ENCODE assay signal across 8 mouse cellular contexts in the genomic region with DNA sequence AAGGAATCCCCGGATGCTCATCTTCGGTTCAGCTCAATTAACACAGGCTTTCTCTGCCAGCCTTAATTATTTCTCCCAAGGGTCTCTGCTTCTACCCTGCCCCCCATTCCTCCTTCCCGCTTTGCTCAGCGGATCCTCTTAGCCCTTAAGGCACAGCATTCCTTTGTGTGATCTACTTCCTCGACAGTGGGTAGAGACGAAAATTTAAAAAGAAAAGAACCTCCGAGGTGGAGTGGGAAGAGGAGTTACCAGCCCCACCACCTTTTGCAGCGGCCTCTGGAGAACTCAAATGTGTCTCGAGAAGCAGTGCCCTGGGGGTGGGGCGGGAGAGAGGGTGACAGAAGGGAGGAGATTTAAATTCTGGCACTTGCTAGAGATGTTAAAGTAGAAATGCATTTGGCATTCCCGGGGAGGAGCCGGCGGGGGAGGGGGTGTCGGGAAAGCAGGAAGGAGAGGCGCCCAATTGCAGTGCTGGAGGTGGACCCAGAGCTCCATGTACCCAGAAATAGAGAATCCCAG. TPM values are rescaled to one million over a fixed set of nuclear protein-coding genes. Genes with fewer than 3 reads are reported as not detected.
A peak's percentile ranks its signal among the peaks of the same experiment; 100 is the strongest.
DNase-seq lines count a peak whose midpoint lies in the region; ATAC-seq and TF ChIP-seq lines count a peak whose summit lies in the region.

No protein-coding gene starts in this region.

- H3K9ac ChIP-seq in limb, embryonic 11.5 days (ENCODE audit: low read length): peak overlapping the region; percentile 41; the same call in 1 of the 2 replicates
- H3K9ac ChIP-seq in midbrain, embryonic 13.5 days (replicated peaks): peak overlapping the region; percentile 36

- TF ChIP-seq POLR2A in cortical plate, adult 2 months (IDR thresholded peaks at IDR 0.05; ENCODE audit: extremely low read depth, insufficient read depth, low read length): no peak
- TF ChIP-seq POLR2A in kidney, adult 2 months (IDR thresholded peaks at IDR 0.05; ENCODE audit: low read depth, low read length): no peak

- ATAC-seq in limb, embryonic 11.5 days (ENCODE audit: insufficient number of reproducible peaks, low FRiP score, low TSS enrichment, low read depth): no peak
- ATAC-seq in midbrain, embryonic 13.5 days: peak; percentile 61

- no peak overlapping the region for H3K27ac ChIP-seq in cortical plate, adult 2 months (ENCODE audit: insufficient read depth, low read length)
- no peak overlapping the region for H3K27ac ChIP-seq in kidney, adult 2 months (ENCODE audit: insufficient read depth, low read depth, low read length)
- no peak overlapping the region for H3K27ac ChIP-seq in limb, embryonic 11.5 days (replicated peaks; ENCODE audit: low read depth, low read length)
- H3K27ac ChIP-seq in midbrain, embryonic 13.5 days: peak overlapping the region; percentile 80

- no peaks in the 10 kb centered on the region for H3K36me3 ChIP-seq in kidney, adult 2 months (ENCODE audit: control insufficient read depth, insufficient read depth, low read length)
- H3K36me3 ChIP-seq in limb, embryonic 11.5 days (ENCODE audit: control insufficient read depth, insufficient read depth, low read length): no peaks in the 10 kb centered on the region
- no peaks in the 10 kb centered on the region for H3K36me3 ChIP-seq in midbrain, embryonic 13.5 days

- 7% methylated on average over 15 of the region's 15 CpGs for WGBS in kidney, adult 2 months
- under 1% methylated on average over 15 of the region's 15 CpGs for WGBS in limb, embryonic 11.5 days
- WGBS in midbrain, embryonic 13.5 days: 0% methylated on average over 15 of the region's 15 CpGs

- H3K4me2 ChIP-seq in limb, embryonic 11.5 days (ENCODE audit: low read depth, severe bottlenecking): peak overlapping the region; percentile 69
- peak overlapping the region; percentile 63 for H3K4me2 ChIP-seq in midbrain, embryonic 13.5 days (replicated peaks)

- no peaks in the 10 kb centered on the region for H3K27me3 ChIP-seq in kidney, adult 2 months (replicated peaks; ENCODE audit: control insufficient read depth, insufficient read depth, low read length)
- no peaks in the 10 kb centered on the region for H3K27me3 ChIP-seq in limb, embryonic 11.5 days (ENCODE audit: control insufficient read depth, insufficient read depth, low read length)
- H3K27me3 ChIP-seq in midbrain, embryonic 13.5 days: 0 out of 2 replicates have a peak, but pooled peaks cover 4% of the 10 kb centered on the region

- DNase-seq in cerebellum, adult 11 months: peak; percentile 32
- DNase-seq in cerebellum, adult 9-10 months: no peak
- DNase-seq in gastrocnemius, postnatal 25 days: peak; percentile 28
- peak; percentile 66 for DNase-seq in kidney, adult 2 months
- peak; percentile 73 for DNase-seq in limb, embryonic 11.5 days (ENCODE audit: low spot score)
- DNase-seq in testis, postnatal 14 days (ENCODE audit: low spot score): peak; percentile 34

- no peak for TF ChIP-seq CTCF in cortical plate, adult 2 months (IDR thresholded peaks at IDR 0.05; ENCODE audit: extremely low read depth, insufficient read depth, low read length)
- no peak for TF ChIP-seq CTCF in kidney, adult 2 months (conservative IDR thresholded peaks at IDR 0.05; ENCODE audit: insufficient read depth, insufficient read length, low read depth, low read length)

- peak overlapping the region; percentile 30 for H3K4me3 ChIP-seq in cortical plate, adult 2 months (ENCODE audit: insufficient read depth, low read length)
- H3K4me3 ChIP-seq in kidney, adult 2 months (ENCODE audit: insufficient read depth, low read depth, low read length): peak overlapping the region; percentile 37
- peak overlapping the region; percentile 24 for H3K4me3 ChIP-seq in limb, embryonic 11.5 days (ENCODE audit: low read depth, low read length)
- H3K4me3 ChIP-seq in midbrain, embryonic 13.5 days (replicated peaks): peak overlapping the region; percentile 31

- H3K9me3 ChIP-seq in limb, embryonic 11.5 days (ENCODE audit: control insufficient read depth, low read length): no peaks in the 10 kb centered on the region
- H3K9me3 ChIP-seq in midbrain, embryonic 13.5 days: no peaks in the 10 kb centered on the region

- H3K4me1 ChIP-seq in cortical plate, adult 2 months (ENCODE audit: control insufficient read depth, insufficient read depth, low read length): peaks cover 4% of the 10 kb centered on the region; the same call in 1 of the 2 replicates
- peaks cover 5% of the 10 kb centered on the region; the same call in 1 of the 2 replicates for H3K4me1 ChIP-seq in kidney, adult 2 months (ENCODE audit: control insufficient read depth, insufficient read depth, low read length)
- peaks cover 19% of the 10 kb centered on the region for H3K4me1 ChIP-seq in limb, embryonic 11.5 days (ENCODE audit: control insufficient read depth, insufficient read depth, low read length)
- H3K4me1 ChIP-seq in midbrain, embryonic 13.5 days (replicated peaks): peaks cover 40% of the 10 kb centered on the region

RNA-seq across cellular contexts. Expression of a gene that starts 27.4 kb away (rescaled TPM):
- 29.0 and 29.4 TPM in 2 replicates for polyA plus RNA-seq in cortical plate, adult 2 months (2012; rRNA removed)
- 10 to 100 TPM in 1 of 2 experiments, 1 to 10 TPM in 1; 9.1 to 10.3 TPM for total RNA-seq in gastrocnemius, postnatal 25 days (2021)
- polyA plus RNA-seq in kidney, adult 2 months (2012; rRNA removed): 38.6 and 47.8 TPM in 2 replicates
- polyA plus RNA-seq in limb, embryonic 11.5 days (2014; fragmentation: Nextera tagmentation; extraction: Ambion mirVana): 5.7 and 6.7 TPM in 2 replicates
- polyA plus RNA-seq in midbrain, embryonic 13.5 days (2015; fragmentation: Nextera tagmentation; extraction: Ambion mirVana): 3.5 and 4.1 TPM in 2 replicates

RNA-seq across cellular contexts. Expression of a gene that starts 34.5 kb away (rescaled TPM):
- polyA plus RNA-seq in cortical plate, adult 2 months (2012; rRNA removed): 37.7 and 38.0 TPM in 2 replicates
- 10 to 100 TPM; 68.2 to 84.8 TPM for total RNA-seq in gastrocnemius, postnatal 25 days (2021)
- 65.7 and 66.6 TPM in 2 replicates for polyA plus RNA-seq in kidney, adult 2 months (2012; rRNA removed)
- 14.2 and 18.7 TPM in 2 replicates for polyA plus RNA-seq in limb, embryonic 11.5 days (2014; fragmentation: Nextera tagmentation; extraction: Ambion mirVana)
- polyA plus RNA-seq in midbrain, embryonic 13.5 days (2015; fragmentation: Nextera tagmentation; extraction: Ambion mirVana): 38.1 and 39.9 TPM in 2 replicates
